Mouse (Mus musculus) heart, adult 2 months (tissue): ENCODE measurements around the gene Palld. TPM values are rescaled to one million over a fixed set of nuclear protein-coding genes. Genes with fewer than 3 reads are reported as not detected.

ENCODE experiments used
- DNase-seq, 2 experiments: peaks; one replicate each; pipeline ENCODE4 v3.0.0; 2021
- H3K27ac ChIP-seq: fragments of 200-600 bp; 2 replicates; pipeline ENCODE4 v1.8.1; 2022
- H3K27me3 ChIP-seq: fragments of 200-500 bp; 2 replicates; pipeline ENCODE4 v1.6.1; 2012; ENCODE audit warnings: mild to moderate bottlenecking, low read length, inconsistent platforms, mixed read lengths; ENCODE audit not compliant: control insufficient read depth, insufficient read depth
- H3K36me3 ChIP-seq: fragments of 200-500 bp; 2 replicates; pipeline ENCODE4 v1.6.1; 2012; ENCODE audit warnings: low read length, inconsistent platforms; ENCODE audit not compliant: control insufficient read depth, insufficient read depth
- H3K4me1 ChIP-seq: fragments of 200-500 bp; 2 replicates; pipeline ENCODE4 v1.6.1; 2011; ENCODE audit warnings: low read length; ENCODE audit not compliant: control insufficient read depth, insufficient read depth
- H3K4me3 ChIP-seq: fragments of 200-600 bp; 2 replicates; pipeline ENCODE4 v1.8.1; 2022
- H3K79me2 ChIP-seq: fragments of 200-500 bp; replicated peaks from 2 replicates; pipeline ENCODE4 v1.6.1; 2012; ENCODE audit warnings: mild to moderate bottlenecking, inconsistent platforms, low read length, moderate library complexity, mixed read lengths; ENCODE audit not compliant: control insufficient read depth, insufficient read depth
- H3K9ac ChIP-seq: fragments of 200-500 bp; 2 replicates; pipeline ENCODE4 v1.6.1; 2012; ENCODE audit warnings: low read depth, mild to moderate bottlenecking, control low read depth, inconsistent platforms, low read length, mixed read lengths
- CTCF ChIP-seq: fragments of 200-600 bp; IDR thresholded peaks from 2 replicates; pipeline ENCODE4 v1.8.1; 2022; ENCODE audit warnings: antibody characterized with exemption, mild to moderate bottlenecking, moderate library complexity
- EP300 ChIP-seq: fragments of 200-500 bp; IDR thresholded peaks from 2 replicates; pipeline ENCODE4 v1.6.1; 2011; ENCODE audit warnings: low read depth, low read length, control low read depth; ENCODE audit not compliant: insufficient read depth
- POLR2A ChIP-seq: fragments of 200-500 bp; IDR thresholded peaks from 2 replicates; pipeline ENCODE4 v1.6.1; 2011; ENCODE audit warnings: mild to moderate bottlenecking, low read depth, low read length, control low read depth; ENCODE audit not compliant: insufficient read depth
- WGBS: fragments of 180-500 bp; shearing (Covaris S2); methylation state at CpG from one replicate; pipeline ENCODE4 v1.1.7; 2018; 5-methylcytosine and 5-hydroxymethylcytosine counted together
- intact Hi-C: fragments of 180-260 bp; cut with DNase I; formaldehyde crosslinking; loops from one replicate; pipeline ENCODE4 v1.15.1; 2025
- polyA plus RNA-seq: library from polyadenylated mRNA; depleted of rRNA; stranded (reverse); fragments of >200 nt; gene quantifications from 2 replicates; pipeline ENCODE4 v1.2.3, GENCODE M21; 2012
- total RNA-seq, 2 experiments: library from RNA; stranded (reverse); gene quantifications; 2 replicates each; pipeline ENCODE4 v1.2.3; 2021

Palld gene
- total and polyA plus RNA-seq, 3 experiments, result 60.3 to 188 (median 169) TPM

GRCm38 (mm10) chr8:61626246-61626952 is 276.1 kb downstream of the Palld start:
- intact Hi-C loops, result no loop called here
- no peak for DNase-seq
- H3K27me3 ChIP-seq, result no peaks in the 10 kb centered on the region
- H3K79me2 ChIP-seq, result 0 out of 2 replicates have a peak, but pooled peaks cover 1% of the 10 kb centered on the region
- no peak overlapping the region for H3K9ac ChIP-seq
- peaks cover 9% of the 10 kb centered on the region for H3K4me1 ChIP-seq
- no peak overlapping the region for H3K4me3 ChIP-seq
- H3K27ac ChIP-seq, result no peak overlapping the region
- TF ChIP-seq POLR2A (no peak), EP300 (no peak), CTCF (no peak)
- 92% methylated on average over 8 of the region's 8 CpGs for WGBS
- H3K36me3 ChIP-seq, result peaks cover 3% of the 10 kb centered on the region; the same call in 1 of the 2 replicates

DNA sequence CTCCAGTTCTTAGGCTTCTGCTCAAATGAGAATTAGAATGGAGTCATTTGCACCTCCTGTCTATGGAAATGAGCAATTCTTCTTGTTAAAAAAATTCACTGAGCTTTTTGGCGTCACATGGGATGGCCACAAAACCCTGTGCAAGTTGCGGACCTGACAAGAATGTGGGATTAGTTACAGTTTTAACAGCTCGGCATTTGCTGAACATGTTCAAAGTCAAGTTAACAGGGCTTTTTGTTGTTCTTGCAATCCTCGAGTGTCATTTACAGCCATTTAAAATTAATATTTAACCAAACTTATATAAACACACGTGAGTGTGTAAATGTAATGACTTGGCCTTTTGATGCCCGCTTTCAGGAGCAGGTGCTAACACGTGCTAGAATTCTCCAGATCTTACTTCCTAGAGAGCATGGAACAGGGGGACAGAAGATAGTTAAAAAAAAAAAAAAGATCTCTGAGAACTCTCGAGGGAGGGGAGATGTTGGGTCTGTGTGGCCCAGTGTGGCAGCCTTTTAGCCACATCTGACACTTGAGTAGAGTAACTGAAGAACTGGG is 276.8 kb downstream of the Palld start:
- Histone ChIP-seq H3K36me3 (peaks cover 3% of the 10 kb centered on the region; the same call in 1 of the 2 replicates), H3K9ac (no peak overlapping the region), H3K79me2 (0 out of 2 replicates have a peak, but pooled peaks cover 1% of the 10 kb centered on the region), H3K27me3 (no peaks in the 10 kb centered on the region), H3K4me1 (peaks cover 11% of the 10 kb centered on the region), H3K27ac (no peak overlapping the region), H3K4me3 (no peak overlapping the region)
- no peak for DNase-seq
- WGBS, result 92% methylated on average over 8 of the region's 8 CpGs
- intact Hi-C loops, result no loop called here
- TF ChIP-seq EP300 (no peak), POLR2A (no peak), CTCF (no peak)

DNA sequence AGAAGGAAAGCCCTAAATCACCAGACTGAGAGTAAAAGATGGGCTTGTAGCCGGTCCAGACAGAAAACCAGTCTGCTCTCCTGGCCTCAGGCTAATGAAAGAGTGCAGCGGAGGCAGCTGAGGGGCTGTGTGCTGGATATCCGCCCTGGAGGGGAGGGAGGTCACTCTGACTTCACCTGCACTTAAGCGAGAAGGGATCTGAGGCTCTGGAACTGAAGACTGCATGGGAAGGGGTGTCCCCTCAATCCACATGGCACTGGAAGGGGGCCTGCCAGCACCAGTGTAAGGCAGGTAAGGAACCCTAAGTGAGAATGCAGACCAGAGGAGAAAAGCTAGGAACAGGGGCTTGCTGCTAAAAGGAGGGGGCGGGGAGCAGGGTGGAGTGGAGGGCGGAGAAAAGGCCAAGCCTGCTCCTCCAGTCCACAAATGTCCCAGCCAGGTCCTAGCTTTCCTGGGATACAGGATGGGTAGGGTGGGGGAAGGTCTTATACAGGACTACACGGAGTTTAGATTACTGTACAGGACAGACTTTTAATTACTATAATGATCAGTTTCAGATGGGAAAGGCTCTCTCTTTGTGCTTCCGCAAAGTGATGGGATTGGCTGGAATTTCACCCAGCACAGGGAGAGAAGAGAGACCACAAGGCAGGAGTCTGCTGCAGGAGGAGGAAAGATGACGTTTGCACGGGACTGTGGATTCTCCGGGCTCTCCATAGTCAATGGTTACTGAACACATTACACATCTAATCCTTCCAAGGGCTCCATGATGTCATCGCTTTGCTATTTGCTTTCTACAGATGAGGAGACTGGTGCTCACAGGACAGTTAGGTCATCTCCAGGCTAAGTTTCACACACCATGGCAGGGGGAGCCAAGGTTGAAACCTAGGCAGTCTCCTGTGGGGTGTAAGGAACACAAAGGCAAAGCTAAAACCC is 278.7 kb downstream of the Palld start:
- Histone ChIP-seq H3K9ac (no peak overlapping the region), H3K79me2 (0 out of 2 replicates have a peak, but pooled peaks cover 1% of the 10 kb centered on the region), H3K4me3 (no peak overlapping the region), H3K27me3 (no peaks in the 10 kb centered on the region), H3K4me1 (peaks cover 5% of the 10 kb centered on the region), H3K36me3 (peaks cover 1% of the 10 kb centered on the region; the same call in 1 of the 2 replicates), H3K27ac (no peak overlapping the region)
- 72% methylated on average over 11 of the region's 12 CpGs for WGBS
- no peak for DNase-seq
- intact Hi-C loops, result no loop called here
- TF ChIP-seq POLR2A (no peak), EP300 (no peak), CTCF (no peak)

DNA sequence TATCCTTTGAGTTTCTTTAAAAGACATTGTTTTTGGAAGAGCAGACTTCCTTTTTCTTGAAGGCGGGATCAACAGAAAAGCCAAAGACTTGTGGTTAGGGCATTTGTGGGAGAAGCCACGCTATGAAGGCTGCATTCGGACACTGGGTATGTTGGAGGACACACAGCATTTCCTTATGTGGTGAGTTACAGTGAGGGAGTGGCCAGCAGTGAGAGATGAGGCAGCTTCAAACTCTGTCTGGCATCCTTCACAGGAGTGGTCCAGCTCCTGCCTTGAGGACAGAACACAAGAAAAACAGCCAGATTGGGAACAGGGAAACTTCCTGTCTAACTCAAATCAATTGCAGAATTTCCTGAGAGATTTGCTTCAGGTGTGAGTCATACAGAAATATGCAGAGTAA is 281.2 kb downstream of the Palld start:
- Histone ChIP-seq H3K27me3 (no peaks in the 10 kb centered on the region), H3K4me3 (no peak overlapping the region), H3K4me1 (peaks cover 7% of the 10 kb centered on the region), H3K79me2 (no peaks in the 10 kb centered on the region), H3K9ac (no peak overlapping the region), H3K27ac (no peak overlapping the region), H3K36me3 (peaks cover 7% of the 10 kb centered on the region; the same call in 1 of the 2 replicates)
- intact Hi-C loops, result no loop called here
- no peak for TF ChIP-seq CTCF
- no peak for TF ChIP-seq POLR2A
- no peak for TF ChIP-seq EP300
- no peak for DNase-seq
- WGBS, result 46% methylated on average over 3 of the region's 3 CpGs

- Histone ChIP-seq H3K9ac (no peak overlapping the region), H3K27me3 (no peaks in the 10 kb centered on the region), H3K4me3 (no peak overlapping the region), H3K79me2 (no peaks in the 10 kb centered on the region), H3K4me1 (peaks cover 7% of the 10 kb centered on the region), H3K36me3 (peaks cover 9% of the 10 kb centered on the region; the same call in 1 of the 2 replicates), H3K27ac (peak overlapping the region; percentile 70)
- intact Hi-C loops, result loop anchor here (5.0 kb wide), 3 partner anchors 45 to 65 kb away; no protein-coding TSS in a partner anchor
- WGBS, result 44% methylated on average over 2 of the region's 2 CpGs
- peak in 1 of 2 experiments; percentile 48 for DNase-seq
- TF ChIP-seq CTCF (no peak), POLR2A (no peak), EP300 (0 out of 2 replicates have a peak, but pooled peaks have one; percentile 53)
Measured at GRCm38 (mm10) chr8:61617651-61618050, 284.8 kb downstream of the Palld start.
